Mouse (Mus musculus) gastrocnemius, postnatal 4 days (tissue): ENCODE measurements around the gene Rsbn1l. TPM values are rescaled to one million over a fixed set of nuclear protein-coding genes. Genes with fewer than 3 reads are reported as not detected.

Experiments
- DNase-seq, 2 experiments: peaks; one replicate each; pipeline ENCODE4 v3.0.0; 2021 to 2022; ENCODE audit warnings: low spot score in 2 of 2, mixed read lengths in 2 of 2
- long read RNA-seq, 2 experiments: library from polyadenylated mRNA; stranded (forward); transcript quantifications; one replicate each; pipeline ENCODE4 v2.0.0; 2021
- total RNA-seq, 2 experiments: library from RNA; stranded (reverse); gene quantifications; 2 replicates each; pipeline ENCODE4 v1.2.3; 2021

Rsbn1l gene
- 10 to 100 TPM; 12.5 to 14.0 TPM for total RNA-seq
- long read RNA-seq, experiment 1, full-length matches to known transcripts = 2 of 4 reads
- long read RNA-seq, experiment 1, partial matches to known transcripts = 0 of 4 reads
- long read RNA-seq, experiment 1, other reads (novel, unspliced or antisense) = 2 of 4 reads
- long read RNA-seq, experiment 2, full-length matches to known transcripts = 2 of 9 reads
- long read RNA-seq, experiment 2, partial matches to known transcripts = 2 of 9 reads
- long read RNA-seq, experiment 2, other reads (novel, unspliced or antisense) = 5 of 9 reads

DNA sequence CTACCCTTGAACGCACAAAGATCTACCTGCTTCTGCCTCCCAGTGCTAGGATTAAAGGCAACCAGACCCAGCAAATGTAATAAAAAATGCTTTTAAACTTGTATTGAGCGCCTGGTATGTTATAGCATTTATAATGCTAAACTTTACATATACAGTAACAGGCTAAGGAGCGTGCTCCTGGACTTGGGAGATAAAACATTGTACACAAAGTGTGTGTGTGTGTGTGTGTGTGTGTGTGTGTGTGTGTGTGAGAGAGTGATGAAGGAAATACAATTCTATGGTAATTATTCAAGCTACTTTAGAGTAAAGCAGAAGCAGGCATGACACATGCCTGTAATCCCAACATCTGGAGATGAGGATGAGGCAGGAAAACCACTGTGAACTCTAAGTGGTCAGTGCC is at the start of gene Rsbn1l:
Gene Rsbn1l (minus strand): TSS at position 101 of the 400 bp plus-strand sequence.
- no peak for DNase-seq

DNA sequence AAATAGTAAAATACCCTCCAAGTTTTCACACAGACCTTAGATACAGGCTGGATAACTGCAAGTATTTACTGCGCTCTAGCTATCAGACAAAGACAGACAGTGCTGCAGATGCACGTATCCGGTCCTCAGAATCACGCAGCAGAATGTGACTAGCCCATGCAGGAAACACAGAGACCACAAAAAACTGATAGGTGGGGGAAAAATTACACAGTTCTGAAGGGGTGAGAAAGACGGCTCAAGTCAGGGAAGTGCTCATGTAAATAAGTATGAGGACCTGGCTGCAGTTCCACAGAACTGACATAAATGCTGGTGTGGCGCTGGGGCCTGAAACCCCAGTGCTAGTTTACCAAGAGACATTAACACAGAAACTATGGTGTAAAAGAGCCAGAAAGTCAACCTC is 46.5 kb upstream of the Rsbn1l start:
- DNase-seq = no peak

GRCm38 (mm10) chr5:21001622-21002315 is 45.6 kb upstream of the Rsbn1l start:
- DNase-seq = no peak

DNA sequence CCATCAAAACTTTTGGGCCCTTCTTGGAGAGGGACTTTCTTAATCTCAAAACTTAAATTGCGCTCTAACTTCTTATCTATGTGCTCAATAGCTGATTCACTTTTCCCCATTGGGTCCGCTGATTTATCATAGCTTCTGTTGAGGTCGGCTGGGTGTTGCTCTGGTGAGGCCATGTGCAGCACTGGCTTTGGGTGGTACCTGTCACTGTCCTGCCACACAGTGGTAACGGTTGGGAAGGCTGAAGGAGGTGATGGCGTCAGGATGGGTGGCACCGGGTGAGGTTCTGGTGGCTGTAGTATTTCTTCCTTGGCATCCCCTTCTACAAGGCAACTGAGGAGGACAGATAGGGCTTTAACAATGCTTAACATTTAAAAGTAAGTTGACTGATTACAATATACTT is 42.2 kb upstream of the Rsbn1l start:
- no peak for DNase-seq

DNA sequence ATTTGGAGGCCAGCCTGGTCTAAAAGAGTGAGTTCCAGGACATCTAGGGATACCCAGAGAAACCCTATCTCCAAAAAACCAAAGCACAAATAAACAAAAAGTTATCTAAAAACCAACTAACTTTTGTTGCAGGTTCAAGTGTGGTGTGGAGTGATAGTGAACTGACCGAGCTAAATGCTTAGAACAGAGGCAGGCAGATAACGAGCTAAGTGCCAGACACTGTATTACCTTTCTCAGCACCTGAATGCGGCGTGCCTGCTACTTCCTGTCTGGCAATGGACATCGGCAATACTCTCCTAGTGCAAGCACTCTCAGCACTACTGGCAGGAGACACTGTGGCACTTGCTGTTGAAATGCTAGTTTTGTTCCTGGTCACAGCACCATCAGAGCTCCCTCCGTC is 41.4 kb upstream of the Rsbn1l start:
- no peak for DNase-seq

- DNase-seq = no peak
Observed at GRCm38 (mm10) chr5:20990062-20990809, 34.0 kb upstream of the Rsbn1l start.

DNA sequence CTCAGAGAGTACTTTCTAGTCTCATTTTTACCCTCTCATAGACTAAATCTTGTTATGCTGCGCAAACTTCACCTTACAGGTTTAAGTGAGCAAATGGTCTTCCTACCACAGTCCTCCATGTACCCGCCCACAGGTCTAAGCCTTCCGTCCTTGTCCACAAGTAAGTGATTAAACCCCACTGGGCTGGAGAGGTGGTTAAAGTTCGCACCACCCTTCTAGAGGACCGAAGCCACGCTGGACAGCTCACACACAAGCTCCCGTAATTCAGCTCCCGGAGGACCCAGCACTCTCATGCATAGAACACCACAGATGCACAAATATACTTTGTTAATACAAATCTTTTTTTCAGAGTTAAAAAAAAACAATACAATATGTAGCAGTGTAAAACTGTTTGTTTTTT is 30.1 kb upstream of the Rsbn1l start:
- no peak for DNase-seq

- DNase-seq = no peak
Observed at GRCm38 (mm10) chr5:20983505-20983904, 27.3 kb upstream of the Rsbn1l start.

DNA sequence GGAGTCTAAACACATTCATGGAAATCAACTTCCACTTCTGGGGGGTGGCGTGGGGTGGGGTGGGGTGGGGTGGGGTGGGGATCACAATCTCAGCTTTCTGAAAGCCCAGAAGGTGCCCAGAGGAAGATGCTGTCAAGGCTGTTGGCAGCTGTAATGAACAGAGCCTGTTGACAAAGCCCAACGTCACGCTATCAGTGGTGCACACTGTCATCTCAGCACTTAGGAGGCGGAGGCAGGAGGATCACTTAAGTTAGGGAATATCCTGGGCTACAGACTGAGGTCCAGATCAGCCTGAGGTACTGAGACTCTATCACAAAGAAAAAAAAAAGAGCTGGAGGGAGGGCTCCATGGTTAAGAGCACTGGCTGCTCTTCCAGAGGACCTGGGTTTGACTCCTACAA is 18.5 kb upstream of the Rsbn1l start:
- DNase-seq = no peak

DNA sequence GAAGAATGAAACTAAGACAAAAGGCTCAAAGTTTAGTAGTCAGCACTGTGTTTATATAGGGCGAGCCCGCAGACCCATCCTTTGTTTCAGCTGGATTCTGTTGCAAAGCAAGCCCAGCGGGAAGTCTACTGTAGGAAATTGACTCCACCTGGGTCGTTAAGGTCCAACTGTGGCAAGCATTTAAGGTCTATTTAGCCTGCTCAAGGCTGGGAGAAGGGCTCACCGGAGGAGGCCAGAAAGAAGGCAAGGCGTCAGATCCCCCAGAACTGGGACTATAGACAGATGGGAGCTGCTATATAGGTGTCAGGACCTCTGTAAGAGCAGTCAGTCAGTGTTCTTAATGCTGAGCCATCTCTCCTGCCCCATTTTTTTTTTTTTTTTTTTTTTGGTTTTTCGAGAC is 17.8 kb upstream of the Rsbn1l start:
- DNase-seq = no peak

DNA sequence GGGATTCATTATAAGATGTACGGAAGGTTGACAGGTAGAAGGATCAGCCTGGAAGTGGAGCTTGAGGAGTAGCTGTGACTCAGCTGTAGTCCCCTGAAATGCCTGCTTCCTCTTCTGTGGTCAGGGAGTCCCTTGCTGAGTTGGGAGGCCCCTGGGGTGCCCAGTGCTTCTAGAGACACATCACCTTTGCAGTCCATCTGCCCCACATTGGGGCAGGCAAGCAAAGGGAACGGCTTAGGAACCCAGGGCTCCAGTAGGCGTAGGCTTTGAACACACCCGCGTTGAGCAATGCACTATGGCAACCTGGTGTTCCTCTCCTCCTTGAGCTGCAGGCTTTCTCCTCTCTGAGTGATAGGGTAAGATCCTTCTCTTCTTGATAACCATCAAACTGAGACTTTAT is 16.9 kb upstream of the Rsbn1l start:
- no peak for DNase-seq

GRCm38 (mm10) chr5:20968963-20969362 is 12.8 kb upstream of the Rsbn1l start:
- peak in 1 of 2 experiments; percentile 12 for DNase-seq

DNA sequence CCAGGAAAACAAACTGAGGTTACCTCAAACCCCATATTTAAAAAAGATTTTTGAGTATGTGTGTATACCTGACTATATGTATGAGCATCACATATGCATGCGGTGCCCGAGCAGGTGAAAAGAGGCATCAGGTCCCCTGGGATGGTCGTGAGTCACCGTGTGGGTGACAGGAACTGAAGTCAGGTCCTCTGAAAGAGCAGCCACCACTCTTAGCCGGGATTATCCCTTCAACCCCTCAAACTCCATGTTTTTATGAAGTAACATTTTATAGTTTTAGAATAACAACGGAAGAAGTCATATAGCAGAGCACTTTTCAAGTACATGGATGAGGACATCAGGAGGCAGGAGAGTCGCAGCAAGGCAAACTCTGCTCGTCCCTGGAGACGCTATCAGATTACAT is 12.3 kb upstream of the Rsbn1l start:
- DNase-seq = no peak

DNA sequence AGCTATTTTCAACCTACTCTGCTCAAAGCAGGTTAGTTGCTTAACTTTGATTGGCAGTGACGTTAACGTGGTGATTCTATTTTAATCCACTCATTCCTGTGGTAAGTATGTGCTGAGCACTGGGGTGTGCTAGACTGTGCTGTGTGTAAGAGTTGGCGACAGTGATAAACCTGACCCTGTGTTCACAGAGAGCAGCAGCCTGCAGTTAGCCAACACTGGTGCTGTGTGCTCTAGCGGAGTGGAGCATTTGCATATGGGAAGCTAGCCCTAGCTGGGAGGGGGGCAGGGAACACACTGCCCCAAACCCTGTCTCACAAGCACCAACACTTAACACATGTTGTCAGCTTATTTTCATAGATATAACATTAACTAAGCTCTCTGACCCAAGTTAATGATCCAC is 11.7 kb upstream of the Rsbn1l start:
- no peak for DNase-seq

DNA sequence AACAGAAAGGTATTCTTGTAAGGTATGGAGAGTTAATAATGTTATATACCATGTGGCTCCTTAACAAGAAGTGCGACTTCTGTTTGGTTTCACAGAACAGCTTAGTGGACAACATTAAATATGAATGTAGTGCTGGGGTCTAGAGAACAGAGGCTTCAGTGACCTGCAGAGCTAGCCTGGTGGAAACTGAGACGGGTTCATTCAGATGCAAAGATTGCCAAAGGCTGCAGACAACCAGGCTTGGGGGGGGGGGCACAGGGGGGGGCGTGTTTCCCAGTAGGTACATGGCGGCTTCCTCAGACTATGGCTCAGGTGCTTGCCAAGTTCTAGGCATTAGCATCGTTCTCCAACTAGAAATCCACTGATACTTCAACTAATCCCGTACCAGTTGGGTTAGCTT is 8.2 kb upstream of the Rsbn1l start:
- no peak for DNase-seq

- no peak for DNase-seq
Observed at GRCm38 (mm10) chr5:20963295-20963694, 7.1 kb upstream of the Rsbn1l start.

GRCm38 (mm10) chr5:20960927-20961326 is 4.7 kb upstream of the Rsbn1l start:
- DNase-seq = no peak

GRCm38 (mm10) chr5:20955114-20955835 is 923 bp downstream of the Rsbn1l start:
- no peak for DNase-seq

DNA sequence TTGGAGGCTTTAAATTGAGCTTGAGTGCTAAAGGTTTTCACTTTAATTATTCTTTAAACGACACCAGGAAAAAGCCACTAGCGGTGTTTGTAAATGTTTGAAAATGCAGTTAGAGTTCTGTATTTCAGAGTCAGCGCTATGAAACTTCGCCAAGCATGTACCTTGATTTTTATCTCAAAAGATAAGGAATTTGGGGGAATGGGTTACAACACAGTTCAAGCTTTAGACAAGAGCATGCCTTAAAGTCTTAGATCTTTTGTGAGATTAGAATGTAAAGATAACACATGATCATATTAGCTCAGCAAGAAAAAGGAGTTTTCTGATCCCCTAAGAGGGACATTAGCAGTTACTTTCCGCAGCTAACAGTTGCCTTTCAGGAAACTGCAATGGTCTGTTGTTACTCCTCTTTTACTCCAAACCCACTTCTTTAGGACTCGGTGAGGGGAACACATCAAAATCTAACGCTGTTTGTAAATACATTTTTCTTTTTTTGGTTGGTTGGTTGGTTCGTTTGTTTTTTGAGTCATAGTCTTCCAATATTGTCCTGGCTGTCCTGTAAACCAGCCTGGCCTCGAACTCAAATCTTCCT is 3.8 kb downstream of the Rsbn1l start:
- DNase-seq = no peak

GRCm38 (mm10) chr5:20951666-20952281 is 4.4 kb downstream of the Rsbn1l start:
- DNase-seq = peak; percentile 87 to 96
